Mouse (Mus musculus): Measurements from ENCODE around the gene Brix1. TPM values are rescaled to one million over a fixed set of nuclear protein-coding genes. Genes with fewer than 3 reads are reported as not detected.

Gene Brix1
- total RNA-seq, 1 experiment = 54.7 TPM

DNA sequence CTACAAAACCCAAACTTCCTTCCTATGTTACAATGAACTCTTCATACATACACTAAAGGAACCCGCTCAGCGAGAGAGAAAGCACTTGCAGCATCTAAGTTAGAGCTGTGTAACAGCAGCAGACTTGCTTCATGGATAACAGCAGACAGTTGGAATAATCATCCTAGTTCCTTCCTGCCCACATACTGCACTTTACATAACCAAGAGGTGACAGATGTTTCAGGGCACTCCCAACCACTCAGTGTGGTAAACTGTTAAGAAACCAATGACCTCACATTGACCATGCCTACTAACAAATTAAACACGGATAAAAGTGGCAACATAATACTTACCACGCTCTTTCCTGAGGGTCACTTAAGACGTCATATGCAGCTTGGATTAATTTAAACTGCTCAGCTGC is 22.2 kb downstream of the Brix1 start:
- in situ Hi-C loops (cut with MboI; ENCODE audit: low sequenced_read_pairs in 2 of 2, unreplicated experiment in 2 of 2) = no loop called here
- H3K36me3 ChIP-seq (ENCODE audit: control insufficient read depth, insufficient read depth, low read length, poor library complexity, severe bottlenecking) = peaks cover 28% of the 10 kb centered on the region
- H3K27ac ChIP-seq (ENCODE audit: insufficient read depth, low read depth, low read length, poor library complexity, severe bottlenecking) = no peak overlapping the region
- TF ChIP-seq ZNF384 (IDR thresholded peaks at IDR 0.05; ENCODE audit: low read depth, low read length) (no peak), ZC3H11A (IDR thresholded peaks at IDR 0.05; ENCODE audit: borderline replicate concordance, low read depth, low read length) (no peak), HCFC1 (IDR thresholded peaks at IDR 0.05; ENCODE audit: borderline replicate concordance, insufficient read depth, low read length) (no peak), CHD2 (IDR thresholded peaks at IDR 0.05; ENCODE audit: low read depth, low read length) (no peak), MAFK (IDR thresholded peaks at IDR 0.05; ENCODE audit: insufficient read depth, low read depth, low read length) (no peak)
- H3K9me3 ChIP-seq (ENCODE audit: control insufficient read depth, insufficient read depth, low read depth, low read length) = no peaks in the 10 kb centered on the region
- no peak overlapping the region for H3K9ac ChIP-seq (ENCODE audit: insufficient read depth, low read depth, low read length, poor library complexity, severe bottlenecking)
- peaks cover 0 to 2% of the 10 kb centered on the region in 2 experiments; a peak in 1 of 4 replicates for H3K4me1 ChIP-seq (ENCODE audit: control insufficient read depth in 2 of 2, insufficient read depth in 2 of 2, low read length in 2 of 2, poor library complexity in 1 of 2)
- H3K4me3 ChIP-seq (ENCODE audit: insufficient read depth in 1 of 2, low read depth in 1 of 2, low read length in 2 of 2, poor library complexity in 1 of 2, severe bottlenecking in 1 of 2) = no peak overlapping the region
- DNase-seq (ENCODE audit: low read depth, low spot score) = no peak

GRCm38 (mm10) chr15:10460986-10461385 is 24.8 kb downstream of the Brix1 start:
- in situ Hi-C loops (cut with MboI; ENCODE audit: low sequenced_read_pairs in 2 of 2, unreplicated experiment in 2 of 2) = no loop called here
- no peak overlapping the region for H3K27ac ChIP-seq (ENCODE audit: insufficient read depth, low read depth, low read length, poor library complexity, severe bottlenecking)
- H3K4me3 ChIP-seq (ENCODE audit: insufficient read depth in 1 of 2, low read depth in 1 of 2, low read length in 2 of 2, poor library complexity in 1 of 2, severe bottlenecking in 1 of 2) = no peak overlapping the region
- H3K9ac ChIP-seq (ENCODE audit: insufficient read depth, low read depth, low read length, poor library complexity, severe bottlenecking) = no peak overlapping the region
- peaks cover 0 to 2% of the 10 kb centered on the region in 2 experiments; a peak in 1 of 4 replicates for H3K4me1 ChIP-seq (ENCODE audit: control insufficient read depth in 2 of 2, insufficient read depth in 2 of 2, low read length in 2 of 2, poor library complexity in 1 of 2)
- peaks cover 37% of the 10 kb centered on the region for H3K36me3 ChIP-seq (ENCODE audit: control insufficient read depth, insufficient read depth, low read length, poor library complexity, severe bottlenecking)
- DNase-seq (ENCODE audit: low read depth, low spot score) = no peak
- TF ChIP-seq CHD2 (IDR thresholded peaks at IDR 0.05; ENCODE audit: low read depth, low read length) (no peak), MAFK (IDR thresholded peaks at IDR 0.05; ENCODE audit: insufficient read depth, low read depth, low read length) (no peak), ZC3H11A (IDR thresholded peaks at IDR 0.05; ENCODE audit: borderline replicate concordance, low read depth, low read length) (no peak), HCFC1 (IDR thresholded peaks at IDR 0.05; ENCODE audit: borderline replicate concordance, insufficient read depth, low read length) (no peak), ZNF384 (IDR thresholded peaks at IDR 0.05; ENCODE audit: low read depth, low read length) (no peak)
- no peaks in the 10 kb centered on the region for H3K9me3 ChIP-seq (ENCODE audit: control insufficient read depth, insufficient read depth, low read depth, low read length)

DNA sequence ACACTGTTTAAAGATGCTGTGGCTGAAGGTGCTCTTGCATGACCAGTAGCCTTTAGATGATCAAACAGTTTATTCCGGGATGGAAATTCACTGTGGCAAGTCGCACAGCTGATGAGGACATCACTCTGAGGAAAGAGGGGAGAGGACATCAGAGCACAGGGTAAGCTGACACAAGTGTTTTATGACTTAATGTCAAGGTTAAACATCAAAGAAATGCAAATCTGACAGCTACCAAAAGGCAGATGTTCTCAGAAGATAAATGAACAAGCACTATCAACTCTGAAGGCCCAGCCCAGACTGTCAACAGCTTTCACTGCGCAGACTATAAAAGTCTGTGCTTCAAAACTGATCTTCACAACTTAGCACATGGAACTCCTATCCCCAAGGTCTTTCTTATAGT is 38.6 kb downstream of the Brix1 start:
- Histone ChIP-seq H3K4me3 (ENCODE audit: insufficient read depth in 1 of 2, low read depth in 1 of 2, low read length in 2 of 2, poor library complexity in 1 of 2, severe bottlenecking in 1 of 2) (no peak overlapping the region), H3K27ac (ENCODE audit: insufficient read depth, low read depth, low read length, poor library complexity, severe bottlenecking) (no peak overlapping the region), H3K4me1 (ENCODE audit: control insufficient read depth in 2 of 2, insufficient read depth in 2 of 2, low read length in 2 of 2, poor library complexity in 1 of 2) (no peaks in the 10 kb centered on the region), H3K9ac (ENCODE audit: insufficient read depth, low read depth, low read length, poor library complexity, severe bottlenecking) (no peak overlapping the region), H3K9me3 (ENCODE audit: control insufficient read depth, insufficient read depth, low read depth, low read length) (no peaks in the 10 kb centered on the region), H3K36me3 (ENCODE audit: control insufficient read depth, insufficient read depth, low read length, poor library complexity, severe bottlenecking) (peaks cover 40% of the 10 kb centered on the region)
- in situ Hi-C loops (cut with MboI; ENCODE audit: low sequenced_read_pairs in 2 of 2, unreplicated experiment in 2 of 2) = no loop called here
- TF ChIP-seq CHD2 (IDR thresholded peaks at IDR 0.05; ENCODE audit: low read depth, low read length) = no peak
- no peak for TF ChIP-seq HCFC1 (IDR thresholded peaks at IDR 0.05; ENCODE audit: borderline replicate concordance, insufficient read depth, low read length)
- TF ChIP-seq ZNF384 (IDR thresholded peaks at IDR 0.05; ENCODE audit: low read depth, low read length) = no peak
- TF ChIP-seq MAFK (IDR thresholded peaks at IDR 0.05; ENCODE audit: insufficient read depth, low read depth, low read length) = no peak
- no peak for TF ChIP-seq ZC3H11A (IDR thresholded peaks at IDR 0.05; ENCODE audit: borderline replicate concordance, low read depth, low read length)
- no peak for DNase-seq (ENCODE audit: low read depth, low spot score)

DNA sequence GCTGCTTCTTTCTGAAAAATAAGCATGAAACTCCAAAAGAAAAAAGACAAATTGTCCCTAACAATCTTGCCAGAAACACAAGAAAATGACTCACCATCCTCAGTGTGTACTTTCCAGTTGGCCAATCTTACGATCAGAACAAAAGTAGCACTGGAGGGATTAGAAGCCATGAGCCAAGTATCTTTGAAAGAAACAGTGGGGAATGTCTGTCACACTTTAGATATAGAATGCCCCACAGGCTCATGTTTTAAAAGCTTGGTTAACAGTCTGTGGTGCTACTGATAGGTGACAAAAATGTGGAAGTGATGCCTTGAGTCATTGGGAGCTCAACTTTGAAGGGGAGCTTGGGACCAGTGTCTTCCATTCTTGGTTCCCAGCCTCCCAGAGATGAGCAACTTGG is 43.5 kb downstream of the Brix1 start:
- H3K36me3 ChIP-seq (ENCODE audit: control insufficient read depth, insufficient read depth, low read length, poor library complexity, severe bottlenecking) = peaks cover 25% of the 10 kb centered on the region
- in situ Hi-C loops (cut with MboI; ENCODE audit: low sequenced_read_pairs in 2 of 2, unreplicated experiment in 2 of 2) = no loop called here
- no peak for TF ChIP-seq ZNF384 (IDR thresholded peaks at IDR 0.05; ENCODE audit: low read depth, low read length)
- TF ChIP-seq HCFC1 (IDR thresholded peaks at IDR 0.05; ENCODE audit: borderline replicate concordance, insufficient read depth, low read length) = no peak
- no peak for TF ChIP-seq MAFK (IDR thresholded peaks at IDR 0.05; ENCODE audit: insufficient read depth, low read depth, low read length)
- no peak for TF ChIP-seq ZC3H11A (IDR thresholded peaks at IDR 0.05; ENCODE audit: borderline replicate concordance, low read depth, low read length)
- no peak for TF ChIP-seq CHD2 (IDR thresholded peaks at IDR 0.05; ENCODE audit: low read depth, low read length)

DNA sequence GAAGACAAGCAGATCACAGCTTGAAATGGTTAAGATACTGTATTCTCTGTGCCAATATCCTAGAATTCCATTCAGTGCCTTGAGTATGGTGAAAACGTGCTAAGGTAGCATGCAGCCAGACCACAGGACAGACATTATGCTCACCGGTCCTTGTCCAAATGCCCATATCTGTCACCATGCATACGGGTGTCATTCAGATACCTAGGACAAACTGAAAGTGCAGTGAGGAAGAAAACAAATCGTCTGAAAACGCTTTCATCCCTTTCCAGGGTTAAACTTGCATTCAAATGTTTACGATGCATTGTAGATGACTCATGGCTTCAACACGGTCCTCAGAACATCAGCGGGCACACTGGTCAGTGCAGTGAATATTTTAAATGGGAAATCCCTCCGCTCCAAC is 44.3 kb downstream of the Brix1 start:
- no peak overlapping the region for H3K9ac ChIP-seq (ENCODE audit: insufficient read depth, low read depth, low read length, poor library complexity, severe bottlenecking)
- H3K4me3 ChIP-seq (ENCODE audit: insufficient read depth in 1 of 2, low read depth in 1 of 2, low read length in 2 of 2, poor library complexity in 1 of 2, severe bottlenecking in 1 of 2) = no peak overlapping the region
- no peak for DNase-seq (ENCODE audit: low read depth, low spot score)
- no peaks in the 10 kb centered on the region for H3K9me3 ChIP-seq (ENCODE audit: control insufficient read depth, insufficient read depth, low read depth, low read length)
- no peak overlapping the region for H3K27ac ChIP-seq (ENCODE audit: insufficient read depth, low read depth, low read length, poor library complexity, severe bottlenecking)
- no peaks in the 10 kb centered on the region; a peak in 1 of 4 replicates for H3K4me1 ChIP-seq (ENCODE audit: control insufficient read depth in 2 of 2, insufficient read depth in 2 of 2, low read length in 2 of 2, poor library complexity in 1 of 2)
- TF ChIP-seq HCFC1 (IDR thresholded peaks at IDR 0.05; ENCODE audit: borderline replicate concordance, insufficient read depth, low read length) (no peak), ZC3H11A (IDR thresholded peaks at IDR 0.05; ENCODE audit: borderline replicate concordance, low read depth, low read length) (no peak), ZNF384 (IDR thresholded peaks at IDR 0.05; ENCODE audit: low read depth, low read length) (no peak), CHD2 (IDR thresholded peaks at IDR 0.05; ENCODE audit: low read depth, low read length) (no peak), MAFK (IDR thresholded peaks at IDR 0.05; ENCODE audit: insufficient read depth, low read depth, low read length) (no peak)
- H3K36me3 ChIP-seq (ENCODE audit: control insufficient read depth, insufficient read depth, low read length, poor library complexity, severe bottlenecking) = peaks cover 22% of the 10 kb centered on the region
- in situ Hi-C loops (cut with MboI; ENCODE audit: low sequenced_read_pairs in 2 of 2, unreplicated experiment in 2 of 2) = no loop called here

More for the DNA sequence above, 43.5 kb downstream of the Brix1 start:
- no peak overlapping the region for H3K4me3 ChIP-seq (ENCODE audit: insufficient read depth in 1 of 2, low read depth in 1 of 2, low read length in 2 of 2, poor library complexity in 1 of 2, severe bottlenecking in 1 of 2)
- H3K4me1 ChIP-seq (ENCODE audit: control insufficient read depth in 2 of 2, insufficient read depth in 2 of 2, low read length in 2 of 2, poor library complexity in 1 of 2) = no peaks in the 10 kb centered on the region; a peak in 1 of 4 replicates
- no peak overlapping the region for H3K27ac ChIP-seq (ENCODE audit: insufficient read depth, low read depth, low read length, poor library complexity, severe bottlenecking)
- H3K9me3 ChIP-seq (ENCODE audit: control insufficient read depth, insufficient read depth, low read depth, low read length) = no peaks in the 10 kb centered on the region
- H3K9ac ChIP-seq (ENCODE audit: insufficient read depth, low read depth, low read length, poor library complexity, severe bottlenecking) = no peak overlapping the region
- no peak for DNase-seq (ENCODE audit: low read depth, low spot score)
